Mouse (Mus musculus): ENCODE results near the gene Itga7.
"Not testable (repeated sequence)": the region's sequence is repeated elsewhere in the genome, so short reads cannot be mapped to it uniquely, and the experiment has no call there.

Itga7 gene

GRCm38 (mm10) chr10:128937756-128938390, 4.3 kb downstream of the Itga7 start:
- no peak for DNase-seq

GRCm38 (mm10) chr10:128938457-128938856, 4.8 kb downstream of the Itga7 start:
- no peak for DNase-seq

GRCm38 (mm10) chr10:128938974-128939373, 5.4 kb downstream of the Itga7 start:
- DNase-seq, result no peak

DNA sequence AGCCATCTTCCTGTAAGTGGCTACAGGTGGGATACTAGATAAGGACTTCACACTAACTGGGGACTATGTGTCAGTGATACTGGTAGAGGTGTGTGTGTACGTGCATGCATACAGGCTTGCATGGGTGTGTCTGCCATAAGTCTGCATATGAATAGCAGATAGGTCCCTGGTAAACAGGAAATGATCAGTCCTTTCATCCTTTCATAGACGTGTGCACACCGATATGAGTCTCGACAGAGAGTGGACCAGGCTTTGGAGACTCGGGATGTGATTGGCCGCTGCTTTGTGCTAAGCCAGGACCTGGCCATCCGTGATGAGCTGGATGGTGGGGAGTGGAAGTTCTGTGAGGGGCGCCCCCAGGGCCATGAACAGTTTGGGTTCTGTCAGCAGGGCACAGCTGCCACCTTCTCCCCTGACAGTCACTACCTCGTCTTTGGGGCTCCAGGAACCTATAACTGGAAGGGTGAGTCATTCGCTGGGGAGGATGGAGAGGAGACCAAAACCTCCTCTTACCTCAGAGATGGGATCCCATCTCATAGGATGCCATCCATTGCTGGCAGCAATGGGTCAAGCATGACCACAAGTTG, 7.0 kb downstream of the Itga7 start:
- no peak for DNase-seq

- peak; percentile 64 for DNase-seq
These were observed 12.1 kb downstream of the Itga7 start for GRCm38 (mm10) chr10:128945675-128946074.

DNA sequence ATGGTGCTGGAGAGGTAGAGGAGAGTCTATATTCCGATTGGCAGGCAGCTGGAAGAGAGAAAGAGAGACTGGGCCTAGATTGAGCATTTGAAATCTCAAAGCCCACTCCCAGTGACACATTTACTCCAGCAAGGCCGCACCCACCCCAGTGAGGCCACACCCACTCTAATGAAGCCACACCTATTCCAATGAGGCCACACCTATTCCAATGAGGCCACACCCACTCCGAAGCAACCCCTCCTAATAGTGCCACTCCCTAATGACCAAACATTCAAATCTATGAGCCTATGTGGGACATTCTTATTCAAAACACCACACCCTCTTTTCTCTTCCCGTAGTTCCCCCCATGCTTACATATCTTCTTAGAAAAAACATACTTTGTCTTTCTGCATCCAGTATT, 13.9 kb downstream of the Itga7 start:
- no peak for DNase-seq

DNA sequence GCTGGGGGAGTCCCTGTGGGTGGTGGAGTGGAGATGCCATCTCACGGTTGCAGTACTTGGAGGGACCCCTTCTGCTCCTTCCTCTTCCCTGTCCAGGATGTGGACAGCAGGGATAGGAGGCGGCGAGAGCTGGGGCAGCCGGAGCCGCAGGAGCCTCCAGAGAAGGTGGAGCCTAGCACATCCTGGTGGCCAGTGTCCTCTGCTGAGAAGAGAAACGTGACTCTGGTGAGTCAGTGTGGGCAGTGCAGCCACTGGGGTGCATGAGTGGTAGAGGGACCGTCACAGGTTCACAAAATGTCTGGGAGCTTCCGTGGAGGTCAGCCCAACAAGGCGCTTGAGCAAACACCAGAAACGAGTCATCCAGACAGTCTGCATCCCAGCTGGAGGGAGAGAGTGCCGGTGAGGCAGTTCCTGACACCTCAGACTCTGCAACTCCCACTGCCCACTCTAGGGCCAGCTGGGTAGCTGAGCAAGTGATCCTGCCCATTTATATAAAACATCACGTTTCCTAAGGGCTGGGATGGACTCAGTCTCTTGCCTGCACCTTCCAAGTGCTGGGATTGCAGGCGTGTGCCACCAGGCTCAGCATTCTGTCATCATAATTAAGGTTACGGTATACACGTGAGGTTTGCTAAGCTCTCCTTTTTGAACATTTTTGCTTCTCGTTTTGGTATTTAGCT, 16.7 kb downstream of the Itga7 start:
- DNase-seq, result no peak

GRCm38 (mm10) chr10:128958340-128958739, 24.7 kb downstream of the Itga7 start:
- no peak for DNase-seq

DNA sequence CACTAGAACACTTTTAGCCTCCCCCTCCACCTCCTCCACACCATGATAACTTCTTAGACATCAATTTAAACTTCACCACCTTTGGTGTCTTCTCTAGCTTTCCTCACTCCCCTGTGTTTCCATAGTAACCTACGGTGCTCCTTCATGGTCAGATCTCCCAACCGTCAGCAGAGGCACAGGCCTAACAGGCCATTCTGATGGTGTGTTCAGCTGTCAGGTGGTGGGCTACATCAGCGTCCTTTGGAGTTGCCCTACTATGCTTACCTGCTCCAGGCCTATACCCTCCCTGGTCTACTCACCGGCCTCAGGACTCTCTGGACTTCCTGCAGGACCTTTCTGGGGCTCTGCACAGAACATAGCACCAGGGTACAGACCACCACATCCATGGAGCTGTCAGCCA, 26.5 kb downstream of the Itga7 start:
- peak; percentile 38 for DNase-seq

DNA sequence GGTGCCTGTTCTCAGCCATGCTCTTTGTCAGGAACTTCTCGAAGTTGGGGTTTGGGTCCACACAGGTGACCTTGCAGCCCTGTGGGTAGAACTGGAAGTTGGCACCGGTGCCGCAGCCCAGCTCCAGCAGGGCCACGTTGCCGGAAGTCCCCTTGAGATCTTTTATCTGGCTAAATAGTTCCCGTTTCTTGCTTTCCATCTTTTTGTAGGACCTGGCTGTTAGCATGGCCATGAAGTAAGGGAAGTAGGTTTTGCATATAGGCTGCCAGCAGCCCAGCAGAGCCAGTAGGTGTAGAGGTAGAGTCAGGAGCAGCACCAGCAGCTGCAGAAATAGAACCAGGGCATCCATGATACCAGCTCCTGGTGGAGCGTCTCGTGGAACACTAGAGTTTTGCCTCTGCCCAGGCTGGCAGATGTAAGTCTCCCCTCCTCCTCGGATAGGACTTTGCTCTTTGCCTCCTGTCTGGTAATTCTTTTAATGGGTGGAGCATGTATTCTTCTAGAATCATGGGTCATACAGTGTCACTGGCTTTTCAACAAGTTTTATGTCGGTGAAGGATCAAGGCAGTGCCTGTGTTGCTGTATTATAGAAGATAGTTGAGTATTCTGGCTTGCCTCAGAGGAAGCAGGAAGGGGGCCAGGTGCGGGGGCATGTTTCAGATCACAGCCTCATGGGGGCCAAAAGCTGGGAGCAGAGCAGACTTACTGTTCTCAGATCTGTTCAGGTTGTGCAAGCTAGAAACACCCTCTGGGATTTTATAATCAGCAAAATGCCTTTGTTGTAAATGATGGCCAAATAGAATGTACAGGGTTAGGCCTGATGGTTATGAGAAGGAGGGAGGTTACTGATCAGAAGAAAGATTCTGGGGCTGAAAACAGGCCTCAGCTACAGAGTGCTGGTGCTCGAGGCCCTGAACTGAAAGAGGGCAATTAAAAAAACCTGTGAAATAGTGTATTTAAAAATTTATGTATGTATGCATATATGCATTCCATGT, 27.3 kb downstream of the Itga7 start, which contains the start of gene Mettl7b:
Mettl7b (minus strand) TSS at position 399 of the 995 bp plus-strand sequence.
- peak; percentile 84 for DNase-seq

DNA sequence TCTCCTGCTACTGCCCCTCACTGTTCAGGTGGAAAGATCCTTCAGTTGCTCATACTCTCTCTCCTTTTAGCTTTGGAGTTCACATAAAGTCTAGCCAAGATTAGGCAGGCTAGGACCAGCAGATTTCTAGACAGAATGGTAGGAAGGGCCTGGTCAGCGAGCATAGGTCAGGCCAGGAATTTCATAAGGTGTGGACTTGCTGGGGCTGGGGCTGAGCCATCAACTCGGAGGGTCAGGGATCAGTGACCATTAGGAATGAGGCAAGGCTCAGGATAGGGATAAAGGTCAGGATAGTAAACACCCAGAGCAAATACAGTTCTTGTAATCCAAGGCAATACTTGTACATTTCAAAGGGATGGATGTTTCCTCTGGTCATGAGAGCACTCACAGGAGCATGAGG, 31.3 kb downstream of the Itga7 start:
- no peak for DNase-seq

DNA sequence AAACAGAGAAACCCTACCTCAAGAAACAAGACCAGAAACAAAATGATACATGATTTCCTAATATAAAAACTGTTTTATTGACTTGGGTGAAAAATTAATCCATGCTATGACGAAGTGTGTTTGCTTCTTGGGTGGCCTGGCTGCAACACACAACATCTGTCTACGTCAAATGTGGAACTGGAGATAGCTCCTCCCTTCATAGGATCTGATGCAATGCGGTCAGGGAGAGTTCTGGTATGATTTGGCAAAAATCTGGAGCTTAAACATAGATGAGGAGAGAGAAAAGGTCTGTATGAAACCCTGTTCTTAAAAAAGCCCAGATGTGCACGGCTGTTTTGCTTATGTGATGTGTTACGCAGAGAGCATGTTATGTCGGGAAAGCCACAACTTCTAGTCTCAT, 32.3 kb downstream of the Itga7 start:
- DNase-seq, result no peak

GRCm38 (mm10) chr10:128968341-128968749, 34.7 kb downstream of the Itga7 start:
- DNase-seq, result no peak

DNA sequence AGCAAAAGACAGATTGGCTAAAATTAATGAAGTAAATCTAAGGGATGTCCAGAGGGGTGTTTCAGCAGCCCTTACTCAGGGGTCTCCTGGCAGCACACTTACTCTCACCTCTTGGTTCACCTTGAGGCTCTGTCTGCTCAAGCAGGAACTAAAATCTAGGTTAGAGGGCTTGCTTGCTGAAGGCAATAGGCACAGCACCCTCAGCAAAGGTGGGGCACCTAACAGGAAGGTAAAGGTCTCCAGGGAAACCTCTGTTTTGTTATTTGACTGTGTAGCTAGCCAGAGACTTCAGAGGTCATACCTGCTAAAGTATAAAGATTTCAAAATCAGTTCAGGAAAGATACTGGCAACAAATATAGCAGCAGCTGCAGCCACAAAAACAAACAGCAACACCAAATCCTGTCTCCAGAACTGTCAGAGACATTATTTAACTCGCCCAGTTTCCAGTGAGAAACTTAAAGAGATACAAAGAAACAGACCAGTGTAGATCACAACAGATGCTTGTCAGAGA, 37.2 kb downstream of the Itga7 start:
- DNase-seq, result no peak

DNA sequence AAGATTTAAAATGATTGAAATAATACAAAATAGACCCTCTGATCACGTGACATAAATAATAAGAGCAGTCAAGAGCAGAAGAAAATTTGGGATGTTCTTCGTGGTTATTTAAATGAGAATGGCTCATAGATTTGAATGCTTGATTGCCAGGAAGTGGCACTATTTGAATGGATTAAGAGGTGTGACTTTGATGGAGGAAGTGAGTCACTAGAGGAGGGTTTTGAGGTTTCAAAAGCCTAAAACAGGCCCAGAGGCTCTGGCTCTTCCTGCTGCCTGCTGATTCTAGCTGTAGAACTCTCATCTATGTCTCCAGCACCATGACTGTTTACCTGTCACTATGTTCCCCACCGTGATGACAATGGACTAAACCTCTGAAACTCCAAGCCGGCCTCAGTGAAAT, 39.2 kb downstream of the Itga7 start:
- peak; percentile 2 for DNase-seq

- no peak for DNase-seq
These were observed 42.8 kb downstream of the Itga7 start for GRCm38 (mm10) chr10:128976395-128976794.

- peak; percentile 61 for DNase-seq
These were observed 44.0 kb downstream of the Itga7 start for GRCm38 (mm10) chr10:128977522-128978114.

GRCm38 (mm10) chr10:128980644-128981365, 47.2 kb downstream of the Itga7 start:
- no peak for DNase-seq

DNA sequence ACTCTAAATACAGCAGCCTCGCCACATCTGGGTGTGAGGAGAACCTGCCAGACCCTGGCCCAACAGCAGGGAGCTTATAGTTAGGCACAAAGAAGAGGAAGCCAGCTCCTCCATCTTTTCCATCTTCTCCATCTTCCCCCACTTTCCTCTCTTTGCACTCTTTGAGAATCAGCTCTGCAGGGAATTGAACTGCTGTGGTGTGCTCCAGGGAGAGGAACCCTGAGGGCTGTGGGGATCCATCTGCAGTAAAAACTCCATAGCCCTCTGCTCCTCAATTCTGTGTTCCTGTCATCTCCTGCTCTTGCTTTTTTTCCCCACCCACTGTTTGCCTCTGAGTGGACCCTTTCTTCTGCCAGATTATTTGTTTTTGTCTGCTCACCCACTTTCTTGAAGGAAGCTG, 55.5 kb downstream of the Itga7 start, which contains the start of gene Olfr9:
Olfr9 (plus strand) TSS at position 301 of the 400 bp plus-strand sequence.
- DNase-seq, result not testable (repeated sequence)

- DNase-seq, result peak; percentile 33
These were observed 56.7 kb downstream of the Itga7 start for GRCm38 (mm10) chr10:128990129-128990850.

GRCm38 (mm10) chr10:128990994-128991393, 57.4 kb downstream of the Itga7 start:
- peak; percentile 46 for DNase-seq

All from thymus, postnatal 4 days (tissue).